Mouse (Mus musculus): ENCODE data around the gene BC048562. TPM values are rescaled to one million over a fixed set of nuclear protein-coding genes. Genes with fewer than 3 reads are reported as not detected.

The BC048562 gene
- total RNA-seq (2014; rRNA removed) (not detected in 2 replicates), polyA plus RNA-seq (2015; fragmentation: Nextera tagmentation; extraction: Ambion mirVana) (not detected in 2 replicates)

DNA sequence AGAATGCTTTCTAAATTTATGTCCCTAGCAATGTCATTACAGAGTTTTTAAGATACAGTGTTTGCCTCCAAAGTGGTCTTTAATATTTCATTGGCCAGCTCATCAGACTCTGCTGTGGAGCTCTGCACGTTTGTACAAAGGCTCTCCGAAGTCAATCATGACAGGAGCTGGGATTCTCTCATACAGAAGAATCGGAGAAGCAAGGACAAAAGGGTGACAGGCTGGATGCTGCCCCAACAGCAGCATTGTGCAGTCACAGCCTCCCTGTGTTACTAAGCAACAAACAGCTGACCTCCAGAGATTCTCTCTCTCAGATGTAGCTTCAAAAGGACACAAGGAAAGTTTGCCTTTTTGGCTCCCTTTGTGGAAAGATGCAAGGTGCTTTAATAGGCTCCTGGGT lies at the start of gene BC048562:
Gene BC048562, plus strand, starts transcription at position 301 of the 400 bp plus-strand sequence.
- DNase-seq (ENCODE audit: low spot score): peak; percentile 30
- no peaks in the 10 kb centered on the region for H3K9me3 ChIP-seq (ENCODE audit: low read length)
- WGBS: 21% methylated on average over 3 of the region's 3 CpGs
- no peaks in the 10 kb centered on the region for H3K27me3 ChIP-seq (ENCODE audit: insufficient read depth, low read length)
- ATAC-seq (ENCODE audit: low FRiP score): peak; percentile 49; the same call in 1 of the 2 replicates
- no peak within 1 kb of the TSS for H3K4me2 ChIP-seq (ENCODE audit: low read depth, low read length, poor library complexity, severe bottlenecking)
- H3K4me1 ChIP-seq (ENCODE audit: insufficient read depth, low read length): no peaks in the 10 kb centered on the region
- TF ChIP-seq CTCF (IDR thresholded peaks at IDR 0.05): no peak
- H3K27ac ChIP-seq (ENCODE audit: low read depth, low read length): peak within 1 kb of the TSS; percentile 51; the same call in 1 of the 2 replicates
- no peaks in the 10 kb centered on the region for H3K36me3 ChIP-seq (ENCODE audit: insufficient read depth, low read length)
- H3K9ac ChIP-seq (replicated peaks; ENCODE audit: low read length, poor library complexity, severe bottlenecking): no peak within 1 kb of the TSS
- no peak within 1 kb of the TSS for H3K4me3 ChIP-seq (ENCODE audit: low read depth, low read length)

DNA sequence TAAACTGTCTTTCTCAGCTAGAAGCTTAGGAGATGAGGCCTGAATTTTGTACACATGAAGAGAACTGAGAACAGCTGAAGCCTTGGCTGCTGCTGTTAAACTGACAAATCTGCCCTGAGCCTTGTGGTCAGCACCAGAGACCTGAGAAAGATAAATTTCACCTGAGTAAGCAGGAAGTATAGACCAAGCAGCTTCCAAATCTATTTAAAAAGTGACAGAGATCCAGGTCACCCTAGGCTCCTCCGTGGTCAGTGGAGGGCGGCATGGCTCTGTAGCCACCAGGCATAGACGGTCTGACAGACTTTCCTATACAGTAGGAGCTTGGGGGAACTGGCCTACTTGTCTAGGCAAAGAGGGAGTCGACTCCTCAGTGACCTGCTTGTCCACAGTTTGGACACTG lies 49.5 kb upstream of the BC048562 start:
- DNase-seq (ENCODE audit: low spot score) (no peak), ATAC-seq (ENCODE audit: low FRiP score) (no peak)
- Histone ChIP-seq H3K4me2 (ENCODE audit: low read depth, low read length, poor library complexity, severe bottlenecking) (no peak overlapping the region), H3K27me3 (ENCODE audit: insufficient read depth, low read length) (no peaks in the 10 kb centered on the region), H3K36me3 (ENCODE audit: insufficient read depth, low read length) (peaks cover 75% of the 10 kb centered on the region), H3K9ac (replicated peaks; ENCODE audit: low read length, poor library complexity, severe bottlenecking) (no peak overlapping the region), H3K4me1 (ENCODE audit: insufficient read depth, low read length) (no peaks in the 10 kb centered on the region), H3K4me3 (ENCODE audit: low read depth, low read length) (no peak overlapping the region), H3K27ac (ENCODE audit: low read depth, low read length) (no peak overlapping the region), H3K9me3 (ENCODE audit: low read length) (no peaks in the 10 kb centered on the region)
- TF ChIP-seq CTCF (IDR thresholded peaks at IDR 0.05): no peak
- WGBS: 90% methylated on average over 4 of the region's 4 CpGs

DNA sequence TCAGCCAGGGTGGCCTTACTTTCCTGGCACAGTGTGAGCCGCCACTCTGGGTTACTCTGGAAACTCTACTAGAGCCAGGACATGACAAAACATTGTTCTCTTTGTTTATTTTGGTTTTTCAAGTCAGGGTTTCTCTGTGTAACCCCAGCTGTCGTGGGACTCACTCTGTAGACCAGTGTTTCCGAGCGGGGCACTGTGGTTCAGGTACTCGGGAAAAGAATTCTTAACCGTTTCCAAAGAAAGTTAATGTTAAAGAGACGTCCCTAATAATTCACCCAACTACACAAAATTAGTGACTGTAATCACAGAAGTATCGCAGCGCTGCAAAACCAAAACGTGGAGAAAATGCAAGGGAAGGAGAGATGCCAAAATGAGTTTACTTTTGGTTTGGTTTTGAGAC lies 47.7 kb upstream of the BC048562 start:
- DNase-seq (ENCODE audit: low spot score) (peak; percentile 5), ATAC-seq (ENCODE audit: low FRiP score) (no peak)
- no peak overlapping the region for H3K27ac ChIP-seq (ENCODE audit: low read depth, low read length)
- peaks cover 75% of the 10 kb centered on the region for H3K36me3 ChIP-seq (ENCODE audit: insufficient read depth, low read length)
- no peaks in the 10 kb centered on the region for H3K27me3 ChIP-seq (ENCODE audit: insufficient read depth, low read length)
- WGBS: 86% methylated on average over 10 of the region's 10 CpGs
- H3K9me3 ChIP-seq (ENCODE audit: low read length): no peaks in the 10 kb centered on the region
- no peak overlapping the region for H3K9ac ChIP-seq (replicated peaks; ENCODE audit: low read length, poor library complexity, severe bottlenecking)
- TF ChIP-seq CTCF (IDR thresholded peaks at IDR 0.05): no peak
- no peak overlapping the region for H3K4me3 ChIP-seq (ENCODE audit: low read depth, low read length)
- H3K4me1 ChIP-seq (ENCODE audit: insufficient read depth, low read length): no peaks in the 10 kb centered on the region
- H3K4me2 ChIP-seq (ENCODE audit: low read depth, low read length, poor library complexity, severe bottlenecking): no peak overlapping the region

DNA sequence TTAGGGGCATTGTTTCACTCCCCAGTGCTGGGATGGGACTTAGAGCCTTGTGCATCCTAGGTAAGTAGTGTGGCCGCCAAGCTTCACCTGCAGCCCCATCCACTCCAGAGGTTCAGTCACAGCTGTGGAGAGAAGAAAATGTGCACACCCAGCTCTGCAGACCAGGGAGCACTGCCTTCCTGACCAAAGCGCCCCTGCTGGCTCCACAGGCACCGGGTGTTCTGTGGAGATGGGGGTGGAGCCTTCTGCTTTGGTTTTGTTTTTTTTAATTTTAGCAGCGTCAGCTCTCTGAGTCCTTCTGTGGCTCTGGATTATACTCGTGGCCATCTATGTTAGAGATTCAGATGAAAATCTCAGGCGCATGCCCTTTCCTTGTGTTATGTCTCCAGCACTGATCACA lies 47.1 kb upstream of the BC048562 start:
- ATAC-seq (ENCODE audit: low FRiP score) (no peak), DNase-seq (ENCODE audit: low spot score) (no peak)
- Histone ChIP-seq H3K9me3 (ENCODE audit: low read length) (no peaks in the 10 kb centered on the region), H3K27me3 (ENCODE audit: insufficient read depth, low read length) (no peaks in the 10 kb centered on the region), H3K4me2 (ENCODE audit: low read depth, low read length, poor library complexity, severe bottlenecking) (no peak overlapping the region), H3K27ac (ENCODE audit: low read depth, low read length) (no peak overlapping the region), H3K4me3 (ENCODE audit: low read depth, low read length) (no peak overlapping the region), H3K4me1 (ENCODE audit: insufficient read depth, low read length) (no peaks in the 10 kb centered on the region), H3K36me3 (ENCODE audit: insufficient read depth, low read length) (peaks cover 74% of the 10 kb centered on the region), H3K9ac (replicated peaks; ENCODE audit: low read length, poor library complexity, severe bottlenecking) (no peak overlapping the region)
- no peak for TF ChIP-seq CTCF (IDR thresholded peaks at IDR 0.05)
- 74% methylated on average over 6 of the region's 6 CpGs for WGBS

DNA sequence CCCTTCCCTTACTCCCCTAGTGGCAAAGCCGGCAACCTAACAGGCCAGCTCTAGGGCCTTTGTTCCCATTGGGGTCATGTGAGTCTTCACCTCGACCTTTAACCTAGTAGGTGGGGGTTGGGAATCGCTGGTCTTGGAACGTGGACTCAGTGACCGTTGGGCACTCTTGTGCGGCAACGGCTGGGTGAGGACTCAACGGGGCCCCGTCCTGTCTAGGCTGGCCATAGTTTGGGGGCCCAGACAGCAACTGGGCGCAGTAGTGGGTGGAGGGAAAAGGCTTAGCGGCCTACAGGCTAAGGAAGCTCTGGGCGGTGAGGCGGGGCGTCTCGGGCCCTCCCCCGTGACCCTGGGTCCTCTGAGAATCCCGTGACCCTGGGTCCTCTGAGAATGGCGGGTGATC lies 43.6 kb upstream of the BC048562 start, which contains the start of gene 1700102P08Rik:
Gene 1700102P08Rik, plus strand, starts transcription at position 130 of the 400 bp plus-strand sequence.
- H3K9me3 ChIP-seq (ENCODE audit: low read length): no peaks in the 10 kb centered on the region
- no peaks in the 10 kb centered on the region for H3K27me3 ChIP-seq (ENCODE audit: insufficient read depth, low read length)
- TF ChIP-seq CTCF (IDR thresholded peaks at IDR 0.05): no peak
- DNase-seq (ENCODE audit: low spot score) (no peak), ATAC-seq (ENCODE audit: low FRiP score) (no peak)
- H3K27ac ChIP-seq (ENCODE audit: low read depth, low read length): no peak within 1 kb of the TSS
- no peak within 1 kb of the TSS for H3K4me2 ChIP-seq (ENCODE audit: low read depth, low read length, poor library complexity, severe bottlenecking)
- peaks cover 49% of the 10 kb centered on the region for H3K36me3 ChIP-seq (ENCODE audit: insufficient read depth, low read length)
- 45% methylated on average over 18 of the region's 18 CpGs for WGBS
- H3K4me1 ChIP-seq (ENCODE audit: insufficient read depth, low read length): no peaks in the 10 kb centered on the region
- H3K9ac ChIP-seq (replicated peaks; ENCODE audit: low read length, poor library complexity, severe bottlenecking): no peak within 1 kb of the TSS
- no peak within 1 kb of the TSS for H3K4me3 ChIP-seq (ENCODE audit: low read depth, low read length)

DNA sequence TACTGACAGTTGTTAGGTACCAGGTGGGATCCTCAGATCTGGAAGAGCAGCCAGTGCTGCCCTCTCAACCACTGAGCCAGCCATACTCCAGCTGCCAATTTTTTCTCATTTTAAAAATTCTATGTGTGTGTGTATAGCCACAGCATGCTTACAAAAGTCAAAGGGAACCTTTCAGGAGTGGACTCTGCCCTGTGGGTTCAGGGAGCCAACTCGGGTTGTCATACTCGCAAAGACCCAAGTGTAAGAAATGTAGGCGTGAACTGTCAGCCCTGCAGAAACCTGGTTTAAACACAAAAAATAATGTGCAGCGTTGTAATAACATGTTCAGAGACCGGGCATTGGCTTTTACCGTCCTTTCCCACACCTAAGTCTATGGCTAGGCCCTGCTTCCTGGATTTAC lies 42.1 kb upstream of the BC048562 start:
- H3K9ac ChIP-seq (replicated peaks; ENCODE audit: low read length, poor library complexity, severe bottlenecking): no peak overlapping the region
- no peaks in the 10 kb centered on the region for H3K4me1 ChIP-seq (ENCODE audit: insufficient read depth, low read length)
- no peak overlapping the region for H3K4me3 ChIP-seq (ENCODE audit: low read depth, low read length)
- ATAC-seq (ENCODE audit: low FRiP score): no peak
- H3K9me3 ChIP-seq (ENCODE audit: low read length): no peaks in the 10 kb centered on the region
- 98% methylated on average over 6 of the region's 6 CpGs for WGBS
- no peak overlapping the region for H3K4me2 ChIP-seq (ENCODE audit: low read depth, low read length, poor library complexity, severe bottlenecking)
- H3K36me3 ChIP-seq (ENCODE audit: insufficient read depth, low read length): peaks cover 38% of the 10 kb centered on the region
- no peaks in the 10 kb centered on the region for H3K27me3 ChIP-seq (ENCODE audit: insufficient read depth, low read length)
- H3K27ac ChIP-seq (ENCODE audit: low read depth, low read length): no peak overlapping the region
- DNase-seq (ENCODE audit: low spot score): no peak
- TF ChIP-seq CTCF (IDR thresholded peaks at IDR 0.05): no peak
